In genomic region chr16:85106644-85107323, GRCm38 (mm10) we compare ENCODE assay signal across 14 mouse cellular contexts.
A peak's percentile ranks its signal among the peaks of the same experiment; 100 is the strongest.
DNase-seq lines count a peak whose midpoint lies in the region; ATAC-seq lines count a peak whose summit lies in the region.
"Had no signal": no experiment of that assay in that cellular context is flagged by ENCODE, and none has a peak within 500 bp of the region (broad histone marks: within the 10 kb centered on the region; RNA-seq: fewer than 3 reads in every experiment).

No protein-coding gene starts in this region.

- no peaks in the 10 kb centered on the region for H3K27me3 ChIP-seq in midbrain, embryonic 12.5 days
- H3K27me3 ChIP-seq in midbrain, embryonic 11.5 days (ENCODE audit: control insufficient read depth, insufficient read depth, low read length), result no peaks in the 10 kb centered on the region
- H3K27me3 ChIP-seq in hindbrain, embryonic 16.5 days (replicated peaks; ENCODE audit: control insufficient read depth, insufficient read depth, low read length), result no peaks in the 10 kb centered on the region
- H3K27me3 ChIP-seq: heart, embryonic 15.5 days; intestine, embryonic 15.5 days; stomach, embryonic 15.5 days had no signal

- DNase-seq in cerebellum, adult 11 months, result no peak
- no peak for DNase-seq in midbrain, embryonic 11.5 days (ENCODE audit: low spot score, missing footprints)
- peak; percentile 66 for DNase-seq in retina, postnatal 7 days (ENCODE audit: low read depth, low spot score)
- no peak for DNase-seq in spleen, postnatal 14 days (ENCODE audit: low spot score in 2 of 2)
- no peak for DNase-seq in ovary, postnatal 14 days (ENCODE audit: low spot score)
- DNase-seq: gastrocnemius, adult 2 months; lung, adult 18-20 months had no signal

- peaks cover 25% of the 10 kb centered on the region for H3K4me1 ChIP-seq in midbrain, embryonic 12.5 days
- H3K4me1 ChIP-seq in midbrain, embryonic 11.5 days (ENCODE audit: control insufficient read depth, insufficient read depth, low read length), result no peaks in the 10 kb centered on the region
- H3K4me1 ChIP-seq in hindbrain, embryonic 16.5 days (ENCODE audit: control insufficient read depth, insufficient read depth, low read depth, low read length), result peaks cover 28% of the 10 kb centered on the region
- H3K4me1 ChIP-seq: intestine, embryonic 15.5 days had no signal

- no peak overlapping the region; the same call in 1 of the 2 replicates for H3K27ac ChIP-seq in midbrain, embryonic 12.5 days (replicated peaks)
- H3K27ac ChIP-seq in midbrain, embryonic 11.5 days (ENCODE audit: low read depth, low read length), result no peak overlapping the region
- H3K27ac ChIP-seq in hindbrain, embryonic 16.5 days (ENCODE audit: low read depth, low read length), result no peak overlapping the region; the same call in 1 of the 2 replicates
- H3K27ac ChIP-seq: gastrocnemius, adult 2 months; heart, embryonic 15.5 days; intestine, embryonic 15.5 days; stomach, embryonic 15.5 days had no signal

- peaks cover 10% of the 10 kb centered on the region; the same call in 1 of the 2 replicates for H3K36me3 ChIP-seq in midbrain, embryonic 12.5 days
- no peaks in the 10 kb centered on the region for H3K36me3 ChIP-seq in midbrain, embryonic 11.5 days (ENCODE audit: control insufficient read depth, insufficient read depth, low read length)
- H3K36me3 ChIP-seq in hindbrain, embryonic 16.5 days (ENCODE audit: control insufficient read depth, insufficient read depth, low read length), result peaks cover 6% of the 10 kb centered on the region
- H3K36me3 ChIP-seq: intestine, embryonic 15.5 days; stomach, embryonic 15.5 days had no signal

- 67% methylated on average over 9 of the region's 9 CpGs for WGBS in midbrain, embryonic 12.5 days
- 73% methylated on average over 9 of the region's 9 CpGs for WGBS in midbrain, embryonic 11.5 days
- 36% methylated on average over 9 of the region's 9 CpGs for WGBS in hindbrain, embryonic 16.5 days

- H3K4me3 ChIP-seq in midbrain, embryonic 12.5 days, result no peak overlapping the region
- no peak overlapping the region for H3K4me3 ChIP-seq in midbrain, embryonic 11.5 days (ENCODE audit: low read depth, low read length)
- H3K4me3 ChIP-seq in hindbrain, embryonic 16.5 days (ENCODE audit: low read length), result no peak overlapping the region
- H3K4me3 ChIP-seq: gastrocnemius, adult 2 months; heart, embryonic 15.5 days; intestine, embryonic 15.5 days; stomach, embryonic 15.5 days had no signal

- no peak overlapping the region for H3K9ac ChIP-seq in midbrain, embryonic 12.5 days (replicated peaks)
- no peak overlapping the region for H3K9ac ChIP-seq in midbrain, embryonic 11.5 days (ENCODE audit: low read length)
- H3K9ac ChIP-seq in hindbrain, embryonic 16.5 days (ENCODE audit: low read depth, low read length), result no peak overlapping the region
- H3K9ac ChIP-seq: heart, embryonic 15.5 days; intestine, embryonic 15.5 days; stomach, embryonic 15.5 days had no signal

- peak; percentile 31; the same call in 1 of the 2 replicates for ATAC-seq in cerebellum, adult (ENCODE audit: insufficient number of reproducible peaks, low FRiP score, low TSS enrichment)
- ATAC-seq in midbrain, embryonic 12.5 days (ENCODE audit: low FRiP score, low read depth), result peak; percentile 41; the same call in 1 of the 2 replicates
- ATAC-seq in midbrain, embryonic 11.5 days (ENCODE audit: low FRiP score), result no peak
- peak; percentile 58 for ATAC-seq in hindbrain, embryonic 16.5 days
- ATAC-seq: activated CD4-positive, CD25-positive, alpha-beta regulatory T cell, adult 4 months; intestine, embryonic 15.5 days had no signal

- no peak overlapping the region for H3K4me2 ChIP-seq in midbrain, embryonic 12.5 days (replicated peaks)
- no peak overlapping the region for H3K4me2 ChIP-seq in midbrain, embryonic 11.5 days
- H3K4me2 ChIP-seq in hindbrain, embryonic 16.5 days (ENCODE audit: low read length), result no peak overlapping the region
- H3K4me2 ChIP-seq: heart, embryonic 15.5 days; intestine, embryonic 15.5 days; stomach, embryonic 15.5 days had no signal

- H3K9me3 ChIP-seq in midbrain, embryonic 12.5 days, result no peaks in the 10 kb centered on the region
- H3K9me3 ChIP-seq in midbrain, embryonic 11.5 days (ENCODE audit: control insufficient read depth, low read length), result no peaks in the 10 kb centered on the region
- H3K9me3 ChIP-seq in hindbrain, embryonic 16.5 days (ENCODE audit: control insufficient read depth, low read length), result no peaks in the 10 kb centered on the region
- H3K9me3 ChIP-seq: heart, embryonic 15.5 days; intestine, embryonic 15.5 days; stomach, embryonic 15.5 days had no signal
